Mouse (Mus musculus) spleen, adult 18-20 months (tissue): ENCODE measurements around the gene Cdca5.
A peak's percentile ranks its signal among the peaks of the same experiment; 100 is the strongest.

Source experiments
- DNase-seq, 2 experiments: peaks; one replicate each; pipeline ENCODE4 v3.0.0; 2022; ENCODE audit warnings: mixed read lengths in 2 of 2

Cdca5 gene

GRCm38 (mm10) chr19:6061641-6062302 is 23.0 kb upstream of the Cdca5 start:
- peak; percentile 54 to 55 for DNase-seq

- DNase-seq, result no peak
Measured at GRCm38 (mm10) chr19:6062418-6062817, 22.4 kb upstream of the Cdca5 start.

GRCm38 (mm10) chr19:6063081-6063480 is 21.7 kb upstream of the Cdca5 start:
- no peak for DNase-seq

- DNase-seq, result no peak
Measured at GRCm38 (mm10) chr19:6066571-6066970, 18.2 kb upstream of the Cdca5 start.

- peak; percentile 69 to 82 for DNase-seq
Measured at GRCm38 (mm10) chr19:6067011-6067723, 17.6 kb upstream of the Cdca5 start.

- DNase-seq, result peak; percentile 81 to 84
Measured at GRCm38 (mm10) chr19:6067724-6068415, 16.9 kb upstream of the Cdca5 start, which contains the start of gene Tm7sf2. Gene Tm7sf2 (minus strand): TSS chr19:6068373.

- no peak for DNase-seq
Measured at GRCm38 (mm10) chr19:6068951-6069350, 15.8 kb upstream of the Cdca5 start.

- DNase-seq, result no peak
Measured at GRCm38 (mm10) chr19:6069851-6070250, 14.9 kb upstream of the Cdca5 start.

GRCm38 (mm10) chr19:6070571-6071250 is 14.1 kb upstream of the Cdca5 start:
- no peak for DNase-seq

GRCm38 (mm10) chr19:6071261-6071660 is 13.5 kb upstream of the Cdca5 start:
- no peak for DNase-seq

- DNase-seq, result no peak
Measured at GRCm38 (mm10) chr19:6073889-6074288, 10.9 kb upstream of the Cdca5 start.

- DNase-seq, result peak; percentile 66 to 81
Measured at GRCm38 (mm10) chr19:6076564-6077393, 8.0 kb upstream of the Cdca5 start, which contains the start of gene Vps51. Gene Vps51 (minus strand): TSS chr19:6077231.

GRCm38 (mm10) chr19:6079983-6080480 is 4.8 kb upstream of the Cdca5 start, which contains the start of gene Tmem262:
Gene Tmem262 (plus strand): TSS chr19:6080033.
- DNase-seq, result no peak

GRCm38 (mm10) chr19:6082156-6082555 is 2.6 kb upstream of the Cdca5 start, which contains the start of gene Gm28374:
Gene Gm28374 (minus strand): TSS chr19:6082256.
- DNase-seq, result no peak

GRCm38 (mm10) chr19:6085417-6085879 is 665 bp downstream of the Cdca5 start:
- peak; percentile 48 to 56 for DNase-seq

- DNase-seq, result no peak
Measured at GRCm38 (mm10) chr19:6088841-6089240, 4.1 kb downstream of the Cdca5 start.

- DNase-seq, result no peak
Measured at GRCm38 (mm10) chr19:6094119-6094518, 9.3 kb downstream of the Cdca5 start, which contains the start of gene AC131692.1. Gene AC131692.1 (plus strand): TSS chr19:6094419.

GRCm38 (mm10) chr19:6097847-6098246 is 13.1 kb downstream of the Cdca5 start:
- no peak for DNase-seq

GRCm38 (mm10) chr19:6101186-6101585 is 16.4 kb downstream of the Cdca5 start:
- DNase-seq, result no peak

- DNase-seq, result no peak
Measured at GRCm38 (mm10) chr19:6102169-6102853, 17.5 kb downstream of the Cdca5 start.

GRCm38 (mm10) chr19:6104476-6104875 is 19.7 kb downstream of the Cdca5 start:
- no peak for DNase-seq
